Mouse (Mus musculus): ENCODE data around the gene Gm20431.

Gene Gm20431

GRCm38 (mm10) chr2:167688498-167689451 is 27.5 kb upstream of the Gm20431 start, which contains the start of gene Cebpb:
TSS of gene Cebpb (plus strand) at chr2:167688915.
- peak; percentile 69 for DNase-seq (ENCODE audit: low spot score)

- DNase-seq (ENCODE audit: low spot score): peak; percentile 27
These were observed 26.8 kb upstream of the Gm20431 start for GRCm38 (mm10) chr2:167688126-167688497.

- no peak for DNase-seq (ENCODE audit: low spot score)
These were observed 26.4 kb upstream of the Gm20431 start for GRCm38 (mm10) chr2:167687651-167688101.

- no peak for DNase-seq (ENCODE audit: low spot score)
These were observed 25.9 kb upstream of the Gm20431 start for GRCm38 (mm10) chr2:167687250-167687586.

GRCm38 (mm10) chr2:167686382-167687249 is 25.3 kb upstream of the Gm20431 start:
- DNase-seq (ENCODE audit: low spot score): no peak

- no peak for DNase-seq (ENCODE audit: low spot score)
These were observed 24.6 kb upstream of the Gm20431 start for GRCm38 (mm10) chr2:167685865-167686264.

- peak; percentile 96 for DNase-seq (ENCODE audit: low spot score)
These were observed 23.8 kb upstream of the Gm20431 start for GRCm38 (mm10) chr2:167685137-167685536.

- no peak for DNase-seq (ENCODE audit: low spot score)
These were observed 22.4 kb upstream of the Gm20431 start for GRCm38 (mm10) chr2:167683721-167684120.

GRCm38 (mm10) chr2:167680657-167681056 is 19.4 kb upstream of the Gm20431 start:
- DNase-seq (ENCODE audit: low spot score): peak; percentile 71

- peak; percentile 90 for DNase-seq (ENCODE audit: low spot score)
These were observed 18.7 kb upstream of the Gm20431 start for GRCm38 (mm10) chr2:167679902-167680430.

GRCm38 (mm10) chr2:167678600-167678999 is 17.3 kb upstream of the Gm20431 start:
- DNase-seq (ENCODE audit: low spot score): no peak

GRCm38 (mm10) chr2:167675120-167675909 is 14.0 kb upstream of the Gm20431 start:
- peak; percentile 67 for DNase-seq (ENCODE audit: low spot score)

- DNase-seq (ENCODE audit: low spot score): peak; percentile 52
These were observed 11.0 kb upstream of the Gm20431 start for GRCm38 (mm10) chr2:167672212-167672685.

GRCm38 (mm10) chr2:167671101-167671633 is 9.9 kb upstream of the Gm20431 start:
- no peak for DNase-seq (ENCODE audit: low spot score)

GRCm38 (mm10) chr2:167669398-167669797 is 8.1 kb upstream of the Gm20431 start:
- no peak for DNase-seq (ENCODE audit: low spot score)

GRCm38 (mm10) chr2:167668426-167668825 is 7.1 kb upstream of the Gm20431 start:
- DNase-seq (ENCODE audit: low spot score): no peak

GRCm38 (mm10) chr2:167665972-167666713 is 4.8 kb upstream of the Gm20431 start:
- no peak for DNase-seq (ENCODE audit: low spot score)

GRCm38 (mm10) chr2:167662713-167663112 is 1.4 kb upstream of the Gm20431 start:
- DNase-seq (ENCODE audit: low spot score): no peak

- no peak for DNase-seq (ENCODE audit: low spot score)
These were observed 705 bp downstream of the Gm20431 start for GRCm38 (mm10) chr2:167660611-167660971.

GRCm38 (mm10) chr2:167659847-167660610 is 1.3 kb downstream of the Gm20431 start:
- DNase-seq (ENCODE audit: low spot score): peak; percentile 43
